Mouse (Mus musculus) mammary gland, adult 2 months (tissue): ENCODE results near the gene Olfr539. TPM values are rescaled to one million over a fixed set of nuclear protein-coding genes. Genes with fewer than 3 reads are reported as not detected.

ENCODE experiments used
- polyA plus RNA-seq: library from polyadenylated mRNA; depleted of rRNA; stranded (reverse); fragments of >200 nt; gene quantifications from 2 replicates; pipeline ENCODE4 v1.2.3, GENCODE M21; 2012; ENCODE audit warnings: low replicate concordance; rRNA removed

The Olfr539 gene
- polyA plus RNA-seq, result not detected in 2 replicates

DNA sequence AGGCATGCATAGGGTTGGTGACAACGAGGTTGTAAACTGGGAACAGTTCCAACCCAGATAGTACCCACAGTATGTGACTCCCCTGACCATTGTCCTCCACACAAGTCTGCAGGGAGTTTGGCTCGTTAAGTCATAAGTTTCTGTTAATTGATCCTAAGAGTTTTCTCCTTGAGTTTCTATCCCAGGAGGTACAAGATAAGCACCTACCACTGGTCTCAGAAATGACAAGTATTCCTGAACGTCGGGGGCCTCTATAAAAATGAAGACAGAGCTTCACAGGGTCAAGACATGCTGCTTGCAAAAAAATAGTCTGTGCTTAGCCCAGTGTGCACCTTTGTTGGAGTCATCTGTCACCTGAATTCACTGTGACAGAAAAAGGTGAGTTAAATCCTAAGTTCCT lies at the start of gene Olfr539:
TSS of gene Olfr539 (plus strand) at position 301 of the 400 bp plus-strand sequence.

DNA sequence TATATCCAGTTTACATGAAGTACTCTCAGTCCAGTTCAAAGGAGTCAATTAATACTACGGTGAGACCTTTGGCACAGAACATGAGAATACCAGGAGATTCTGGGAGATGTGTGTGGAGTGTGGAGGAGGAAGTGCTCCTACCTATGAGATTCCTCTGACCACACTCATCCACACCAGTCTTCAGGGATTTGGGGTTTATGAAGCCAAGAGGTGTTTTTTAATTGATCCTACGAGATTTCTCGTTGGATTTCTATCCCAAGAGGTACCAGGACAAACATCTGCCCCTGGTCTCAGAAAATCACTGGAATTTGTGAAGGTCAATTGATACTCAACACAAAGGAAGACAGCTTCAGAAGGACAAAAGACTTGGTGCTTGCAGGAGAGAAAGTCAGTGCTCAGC lies 31.1 kb upstream of the Olfr539 start, which contains the start of gene Olfr61:
TSS of gene Olfr61 (plus strand) at position 301 of the 400 bp plus-strand sequence.

DNA sequence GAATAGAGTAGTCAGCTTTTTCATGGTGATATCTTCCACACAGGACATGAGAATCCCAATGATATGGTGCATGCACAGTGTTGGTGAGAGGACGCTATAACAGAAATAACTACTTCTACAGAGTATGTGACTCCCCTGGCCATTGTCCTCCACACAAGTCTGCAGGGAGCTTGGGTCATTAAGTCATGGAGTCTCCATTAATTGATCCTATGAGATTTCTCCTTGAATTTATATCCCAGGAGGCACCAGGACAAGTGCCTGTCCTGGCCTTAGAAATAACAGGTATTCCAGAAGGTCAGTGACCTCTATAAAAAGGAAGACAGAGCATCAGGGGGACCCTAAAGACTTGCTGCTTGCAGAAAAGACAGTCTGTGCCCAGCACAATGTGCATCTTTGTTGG lies 13.6 kb upstream of the Olfr539 start, which contains the start of gene Olfr53:
TSS of gene Olfr53 (plus strand) at position 301 of the 400 bp plus-strand sequence.

DNA sequence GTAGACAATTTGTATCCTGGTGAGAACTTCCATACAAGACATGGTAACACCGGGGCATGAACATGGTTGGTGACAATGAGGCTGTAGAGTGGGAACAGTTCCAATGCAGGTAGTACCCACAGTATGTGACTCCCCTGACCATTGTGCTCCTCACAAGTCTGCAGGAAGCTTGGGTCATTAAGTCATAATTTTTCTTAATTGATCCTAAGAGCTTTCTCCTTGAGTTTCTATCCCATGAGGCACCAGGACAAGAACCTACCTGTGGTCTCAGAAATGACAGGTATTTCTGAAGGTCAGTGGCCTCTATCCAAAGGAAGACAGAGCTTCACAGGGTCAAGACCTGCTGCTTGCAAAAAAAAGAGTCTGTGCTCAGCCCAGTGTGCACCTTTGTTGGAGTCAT lies 21.9 kb downstream of the Olfr539 start, which contains the start of gene Olfr45:
TSS of gene Olfr45 (plus strand) at position 301 of the 400 bp plus-strand sequence.

DNA sequence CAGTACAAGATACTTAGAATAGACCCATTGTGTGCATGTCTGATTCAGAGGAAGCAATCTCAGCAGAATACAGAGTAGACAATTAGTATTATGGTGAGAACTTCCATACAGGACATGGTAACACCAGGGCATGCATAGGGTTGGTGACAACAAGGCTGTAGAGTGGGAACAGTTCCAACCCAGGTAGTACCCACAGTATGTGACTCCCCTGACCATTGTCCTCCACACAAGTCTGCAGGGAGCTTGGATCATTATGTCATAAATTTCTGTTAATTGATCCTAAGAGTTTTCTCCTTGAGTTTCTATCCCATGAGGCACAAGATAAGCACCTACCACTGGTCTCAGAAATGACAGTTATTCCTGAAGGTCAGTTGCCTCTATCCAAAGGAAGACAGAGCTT lies 37.2 kb downstream of the Olfr539 start, which contains the start of gene Olfr541:
TSS of gene Olfr541 (plus strand) at position 301 of the 400 bp plus-strand sequence.

Other genes with a start within 250 kb of the Olfr539 start
- gene Olfr532, start 238.3 kb upstream of the Olfr539 start, polyA plus RNA-seq, result not detected in 2 replicates
- gene Olfr533, start 196.6 kb upstream of the Olfr539 start, polyA plus RNA-seq, result not detected in 2 replicates
- gene Olfr535, start 175.7 kb upstream of the Olfr539 start, polyA plus RNA-seq, result not detected in 2 replicates
- gene Olfr536, start 152.5 kb upstream of the Olfr539 start, polyA plus RNA-seq, result not detected in 2 replicates
- gene Olfr538, start 92.0 kb upstream of the Olfr539 start, polyA plus RNA-seq, result not detected in 2 replicates
- not detected in 2 replicates for gene Olfr46, start 58.7 kb upstream of the Olfr539 start, polyA plus RNA-seq
- not detected in 2 replicates for gene Olfr61, start 31.0 kb upstream of the Olfr539 start, polyA plus RNA-seq
- not detected in 2 replicates for gene Olfr53, start 13.5 kb upstream of the Olfr539 start, polyA plus RNA-seq
- not detected in 2 replicates for gene Olfr45, start 22.0 kb downstream of the Olfr539 start, polyA plus RNA-seq
- not detected in 2 replicates for gene Olfr541, start 37.3 kb downstream of the Olfr539 start, polyA plus RNA-seq
- gene Cyp2e1, start 103.8 kb downstream of the Olfr539 start, polyA plus RNA-seq, result 154 and 260 TPM in 2 replicates
- gene Syce1, start 127.9 kb downstream of the Olfr539 start, polyA plus RNA-seq, result 0.12 and 0.17 TPM in 2 replicates
- 0.02 and 0.07 TPM in 2 replicates for gene Zfp941, start 162.2 kb downstream of the Olfr539 start, polyA plus RNA-seq
- gene Urah, start 175.1 kb downstream of the Olfr539 start, polyA plus RNA-seq, result 35.9 and 51.0 TPM in 2 replicates
- not detected in 2 replicates for gene Scgb1c1, start 185.6 kb downstream of the Olfr539 start, polyA plus RNA-seq
- 0.19 and 0.24 TPM in 2 replicates for gene Odf3, start 187.9 kb downstream of the Olfr539 start, polyA plus RNA-seq
- not detected in 2 replicates for gene Gm45785, start 196.4 kb downstream of the Olfr539 start, polyA plus RNA-seq
- gene Ric8a, start 197.0 kb downstream of the Olfr539 start, polyA plus RNA-seq, result 125 and 131 TPM in 2 replicates
- gene Bet1l, start 197.6 kb downstream of the Olfr539 start, polyA plus RNA-seq, result 23.2 and 34.0 TPM in 2 replicates
- 48.3 and 59.6 TPM in 2 replicates for gene Psmd13, start 222.0 kb downstream of the Olfr539 start, polyA plus RNA-seq
- 29.0 and 45.3 TPM in 2 replicates for gene Sirt3, start 222.4 kb downstream of the Olfr539 start, polyA plus RNA-seq
- gene Cox8b, start 240.5 kb downstream of the Olfr539 start, polyA plus RNA-seq, result 395 and 928 TPM in 2 replicates